Mouse (Mus musculus): ENCODE data around the gene Fbxo11. TPM values are rescaled to one million over a fixed set of nuclear protein-coding genes. Genes with fewer than 3 reads are reported as not detected.

Gene Fbxo11
- polyA plus RNA-seq (2021; fragmentation: Nextera tagmentation): 16.4 and 25.4 TPM in 2 replicates
- long read RNA-seq, experiment 1, full-length matches to known transcripts: 11 of 84 reads
- long read RNA-seq, experiment 1, partial matches to known transcripts: 39 of 84 reads
- long read RNA-seq, experiment 1, other reads (novel, unspliced or antisense): 34 of 84 reads
- long read RNA-seq, experiment 2, partial matches to known transcripts: 21 of 48 reads
- long read RNA-seq, experiment 2, other reads (novel, unspliced or antisense): 27 of 48 reads

GRCm38 (mm10) chr17:88065031-88065800 lies at the start of gene Fbxo11:
Fbxo11 (minus strand) TSS chr17:88065291.

GRCm38 (mm10) chr17:87974629-87975228 lies 90.4 kb downstream of the Fbxo11 start, which contains the start of gene Msh6:
Msh6 (plus strand) TSS chr17:87975062.

Other genes starting within 250 kb of the Fbxo11 start
- not detected in 2 replicates for gene Rpl36-ps4, start 144.3 kb downstream of the Fbxo11 start, polyA plus RNA-seq (2021; fragmentation: Nextera tagmentation)
- 4.9 and 5.0 TPM in 2 replicates for gene Msh6, start 90.2 kb downstream of the Fbxo11 start, polyA plus RNA-seq (2021; fragmentation: Nextera tagmentation)